Mouse (Mus musculus) kidney, adult 2 months (tissue): ENCODE data around the gene Rxfp1.

Experiments
- CTCF ChIP-seq: fragments of 200-500 bp; conservative IDR thresholded peaks from 2 replicates; pipeline ENCODE4 v1.5.1; 2011; ENCODE audit warnings: low read depth, mild to moderate bottlenecking, control low read depth, low read length, moderate library complexity, mixed read lengths; ENCODE audit not compliant: insufficient read depth, insufficient read length
- POLR2A ChIP-seq: fragments of 200-500 bp; IDR thresholded peaks from one replicate; pipeline ENCODE4 v1.6.1; 2011; ENCODE audit warnings: low read depth, low read length, control low read depth

- TF ChIP-seq POLR2A (no peak), CTCF (no peak)
Observed at GRCm38 (mm10) chr3:79627484-79628181, 110.0 kb downstream of the Rxfp1 start.
